Mouse (Mus musculus) heart, postnatal 10 days (tissue): ENCODE measurements around the gene Tfcp2. TPM values are rescaled to one million over a fixed set of nuclear protein-coding genes. Genes with fewer than 3 reads are reported as not detected.
A peak's percentile ranks its signal among the peaks of the same experiment; 100 is the strongest.
"Not testable (repeated sequence)": the region's sequence is repeated elsewhere in the genome, so short reads cannot be mapped to it uniquely, and the experiment has no call there.

Experiments
- DNase-seq, 2 experiments: peaks; one replicate each; pipeline ENCODE4 v3.0.0; 2021
- intact Hi-C: fragments of 180-260 bp; cut with DNase I; formaldehyde crosslinking; loops from one replicate; pipeline ENCODE4 v1.15.1; 2025
- total RNA-seq, 2 experiments: library from RNA; stranded (reverse); gene quantifications; 2 replicates each; pipeline ENCODE4 v1.2.3; 2021

Tfcp2 gene
- total RNA-seq, 2 experiments from 2014 or later, result 13.3 to 15.0 TPM

DNA sequence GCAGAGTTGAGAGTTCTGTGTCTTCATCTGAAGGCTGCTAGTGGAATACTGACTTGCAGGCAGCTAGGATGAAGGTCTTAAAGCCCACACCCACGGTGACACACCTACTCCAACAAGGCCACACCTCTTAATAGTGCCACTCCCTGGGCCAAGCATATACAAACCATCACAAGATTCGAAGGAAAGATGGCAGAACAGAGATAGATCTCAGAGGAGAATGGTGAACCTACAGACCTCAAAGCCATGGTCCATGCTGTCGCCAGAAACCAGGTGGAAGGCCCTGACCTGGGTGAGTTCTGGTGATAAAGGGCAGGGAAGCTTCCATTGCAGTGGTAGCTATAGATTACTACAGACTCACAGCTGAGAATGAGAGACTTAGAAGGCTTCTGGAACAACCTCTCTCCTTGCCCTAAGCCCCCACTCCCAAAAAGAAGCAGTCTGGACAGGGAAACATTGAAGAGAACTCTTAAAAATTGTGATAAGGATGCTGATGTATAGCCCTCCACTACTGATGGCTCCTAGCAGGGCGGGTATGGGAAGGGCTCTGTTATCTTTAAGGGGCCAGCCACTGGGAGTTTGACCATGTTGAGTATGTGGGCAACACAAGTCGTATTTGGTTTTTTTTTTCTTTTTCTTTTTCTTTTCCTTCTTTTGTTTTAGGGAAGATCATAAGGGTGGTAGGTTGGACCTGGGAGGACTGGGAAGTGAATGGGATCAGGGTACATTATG lies 6.1 kb upstream of the Tfcp2 start:
- DNase-seq, result no peak
- intact Hi-C loops, result no loop called here

DNA sequence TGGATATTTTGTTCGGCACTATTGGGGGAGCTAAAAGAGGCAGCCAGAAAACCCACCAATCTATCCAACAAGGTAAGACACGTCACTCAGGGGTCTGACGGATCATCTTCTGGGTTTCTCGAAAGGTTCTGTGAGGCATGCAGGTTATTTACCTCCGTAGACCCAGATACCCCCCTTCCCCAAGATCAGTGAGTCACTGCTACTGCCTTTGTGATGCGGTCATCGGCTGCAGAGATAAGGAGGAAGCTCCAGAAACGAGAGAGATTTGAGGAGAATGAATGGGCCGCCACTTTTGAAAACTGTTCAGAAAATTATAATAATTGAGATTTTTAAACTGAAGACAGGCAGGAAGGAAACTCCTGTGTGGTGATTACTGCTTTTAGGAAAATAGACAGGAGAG lies 4.6 kb upstream of the Tfcp2 start:
- no peak for DNase-seq
- intact Hi-C loops, result no loop called here

DNA sequence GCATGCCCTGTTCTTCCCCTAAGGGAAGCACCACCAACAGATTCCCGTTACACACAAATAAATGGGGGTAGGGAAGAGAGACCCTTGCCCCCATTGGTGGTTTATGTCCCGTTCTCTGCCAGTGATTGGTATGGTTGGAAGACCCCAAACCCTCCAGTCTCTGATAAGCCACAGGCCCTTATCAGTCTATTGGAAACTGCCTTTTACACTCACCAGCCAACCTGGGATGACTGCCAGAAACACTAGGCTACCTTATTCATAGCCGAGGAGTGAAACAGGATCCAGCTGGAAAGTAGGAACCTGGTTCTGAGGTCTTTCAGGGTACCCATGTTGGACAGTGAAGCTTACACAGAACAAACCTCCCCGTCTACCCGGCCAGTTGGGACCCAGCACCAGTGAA lies 4.2 kb upstream of the Tfcp2 start:
- peak; percentile 52 to 66 for DNase-seq
- intact Hi-C loops, result no loop called here

DNA sequence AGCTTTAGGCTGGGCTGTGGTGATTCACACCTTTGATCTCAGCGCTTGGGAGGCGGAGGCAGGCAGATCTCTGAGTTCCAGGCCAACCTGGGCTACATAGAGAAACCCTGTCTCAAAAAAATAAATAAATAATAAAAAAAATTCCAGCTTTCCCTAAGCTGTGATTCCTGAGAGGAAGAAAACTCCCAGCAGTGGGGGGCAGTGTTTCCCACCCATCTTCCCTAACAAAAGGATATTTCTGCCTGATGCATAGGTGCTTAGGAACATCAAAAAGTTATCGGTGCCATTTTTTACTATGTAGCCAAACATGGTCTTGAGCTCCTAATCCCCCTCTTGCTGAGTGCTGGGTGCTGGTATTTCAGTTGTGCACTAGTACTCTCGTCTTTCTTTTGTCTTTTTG lies 1.5 kb downstream of the Tfcp2 start:
- intact Hi-C loops, result loop anchor here (1.0 kb wide), 1 partner anchor 63 kb away; no protein-coding TSS in a partner anchor

DNA sequence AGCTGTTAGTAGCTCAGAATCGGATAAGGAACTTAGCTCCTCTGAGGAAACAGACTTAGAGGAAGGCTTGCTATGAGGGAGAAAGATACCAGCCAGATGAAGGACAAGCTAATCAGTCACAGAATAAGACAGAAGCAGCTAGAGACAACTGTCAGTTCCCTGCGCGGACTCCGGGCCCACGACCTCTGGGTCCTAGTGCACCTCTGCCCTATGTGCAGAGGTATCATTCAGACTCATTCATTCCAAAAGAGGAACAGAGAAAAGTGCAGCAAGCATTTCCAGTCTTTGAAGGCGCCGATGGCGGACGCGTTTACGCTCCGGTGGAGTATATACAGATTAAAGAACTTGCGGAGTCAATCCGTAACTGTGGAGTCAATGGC lies 8.2 kb downstream of the Tfcp2 start:
- intact Hi-C loops, result not testable (repeated sequence)

More for the DNA sequence above, 1.5 kb downstream of the Tfcp2 start:
- DNase-seq, result peak in 1 of 2 experiments; percentile 30

DNA sequence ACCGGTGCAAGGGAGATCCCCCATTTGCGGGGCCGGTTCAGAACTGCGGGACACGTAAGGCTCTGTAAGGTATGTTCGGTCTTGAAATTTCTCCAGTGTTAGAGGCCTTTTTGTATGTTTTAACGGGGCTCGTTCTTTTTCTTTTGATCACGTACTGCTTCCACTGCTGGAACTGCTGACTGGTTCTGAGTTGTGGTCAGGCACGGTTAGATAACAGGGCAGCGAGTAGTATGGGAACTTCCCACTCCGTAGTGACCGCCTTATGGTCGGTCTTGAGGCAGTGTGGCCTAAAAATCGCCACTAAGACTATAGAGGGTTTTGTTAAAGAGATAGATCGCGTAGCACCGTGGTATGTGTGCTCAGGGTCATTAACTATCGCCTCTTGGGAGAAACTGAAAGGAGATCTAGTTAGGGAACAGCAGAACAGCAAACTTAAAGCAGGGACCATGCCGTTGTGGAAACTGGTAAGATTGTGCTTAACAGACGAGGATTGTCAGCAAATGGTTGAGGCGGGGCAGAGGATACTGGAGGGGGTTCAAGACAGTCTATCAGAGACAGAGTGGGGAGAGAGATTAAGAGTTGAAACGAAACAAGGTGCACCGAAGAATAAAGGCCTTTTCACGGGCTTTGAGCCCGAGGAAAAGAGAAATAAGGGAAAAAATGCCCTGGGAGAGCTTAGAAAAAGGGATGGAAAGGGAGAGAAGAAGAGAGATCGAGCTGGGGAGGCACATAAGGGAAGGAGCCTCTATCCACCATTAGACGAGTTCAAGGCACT lies 8.7 kb downstream of the Tfcp2 start:
- intact Hi-C loops, DNase-seq: not testable (repeated sequence)

More for the DNA sequence above, 8.2 kb downstream of the Tfcp2 start:
- not testable (repeated sequence) for DNase-seq

DNA sequence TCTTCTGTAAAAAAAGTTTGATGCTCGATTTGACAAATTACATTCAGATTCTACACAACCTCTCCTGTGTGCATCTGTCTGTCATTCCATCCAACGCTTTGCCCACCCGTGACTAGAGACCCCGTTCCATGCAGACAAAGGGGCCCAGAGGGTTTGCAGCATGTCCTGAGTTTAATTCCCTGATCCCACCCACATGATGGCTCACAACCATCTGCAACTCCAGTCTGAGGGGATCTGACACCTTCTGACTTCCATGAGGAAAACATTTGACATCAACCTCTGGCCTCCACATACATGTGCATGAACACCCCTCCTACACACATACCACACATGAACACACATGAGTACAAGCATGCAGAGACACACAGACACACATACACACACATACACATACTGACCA lies 10.4 kb downstream of the Tfcp2 start:
- intact Hi-C loops, result no loop called here
- DNase-seq, result no peak

DNA sequence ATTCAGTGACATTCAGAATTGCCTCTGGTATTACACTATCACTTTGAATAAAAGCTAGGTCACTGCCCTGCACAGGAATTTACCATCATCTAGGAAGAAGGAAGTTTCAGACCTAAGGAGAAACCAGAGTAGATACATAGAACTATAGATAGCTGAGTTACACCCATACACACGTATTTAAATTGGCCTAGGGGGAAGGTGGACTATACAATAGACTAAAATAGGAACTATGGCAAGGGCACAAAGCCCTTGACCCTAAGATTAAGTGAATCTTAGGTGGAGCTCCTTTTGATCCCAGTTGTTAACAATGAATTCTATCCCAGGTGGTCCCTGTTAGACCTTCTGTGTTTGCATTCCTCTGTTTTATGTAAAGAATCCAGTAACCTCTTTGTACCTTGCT lies 10.8 kb downstream of the Tfcp2 start:
- DNase-seq, intact Hi-C loops: not testable (repeated sequence)

DNA sequence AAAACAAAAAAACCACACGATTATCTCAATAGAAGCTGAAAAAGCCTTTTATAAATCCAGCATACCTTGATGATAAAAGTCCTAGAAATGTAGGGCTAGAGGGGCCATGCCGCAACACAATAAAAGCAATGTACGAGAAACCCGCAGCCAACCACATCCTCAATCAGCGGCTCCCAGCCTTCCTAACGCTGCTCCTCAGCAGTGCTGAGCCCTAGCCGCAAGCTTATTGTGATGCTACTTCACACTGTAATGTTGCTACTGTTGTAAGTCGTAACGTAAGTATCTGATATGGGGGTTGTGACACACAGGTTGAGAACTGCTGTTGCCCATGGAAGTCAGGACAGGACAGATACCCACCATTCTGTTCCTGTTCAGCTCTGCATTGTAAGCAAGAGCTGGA lies 12.4 kb downstream of the Tfcp2 start:
- intact Hi-C loops, result loop anchor here (2.0 kb wide), 1 partner anchor 143 kb away; no protein-coding TSS in a partner anchor

DNA sequence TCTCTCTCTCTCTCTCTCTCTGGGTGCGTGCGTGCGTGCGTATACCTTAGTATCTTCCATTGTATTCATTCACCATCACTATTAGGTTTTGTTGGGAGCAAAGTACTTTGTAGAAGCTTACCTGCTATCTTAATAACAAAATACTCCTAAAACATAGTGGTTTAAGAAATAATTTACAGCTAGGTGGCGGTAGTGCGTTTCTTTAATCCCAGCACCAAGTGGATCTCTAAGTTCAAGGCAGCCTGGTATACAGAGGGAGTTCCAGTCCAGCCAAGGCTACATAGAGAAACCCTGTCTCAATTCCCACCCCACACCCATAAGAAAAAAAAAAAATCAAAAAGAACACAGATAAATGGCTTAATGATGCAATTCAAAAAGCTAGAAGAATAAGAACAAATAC lies 13.9 kb downstream of the Tfcp2 start:
- intact Hi-C loops, result loop anchor here (1.0 to 2.0 kb wide), 2 partner anchors 75 to 145 kb away; no protein-coding TSS in a partner anchor
- peak; percentile 45 to 55 for DNase-seq

More for the DNA sequence above, 12.4 kb downstream of the Tfcp2 start:
- DNase-seq, result no peak

DNA sequence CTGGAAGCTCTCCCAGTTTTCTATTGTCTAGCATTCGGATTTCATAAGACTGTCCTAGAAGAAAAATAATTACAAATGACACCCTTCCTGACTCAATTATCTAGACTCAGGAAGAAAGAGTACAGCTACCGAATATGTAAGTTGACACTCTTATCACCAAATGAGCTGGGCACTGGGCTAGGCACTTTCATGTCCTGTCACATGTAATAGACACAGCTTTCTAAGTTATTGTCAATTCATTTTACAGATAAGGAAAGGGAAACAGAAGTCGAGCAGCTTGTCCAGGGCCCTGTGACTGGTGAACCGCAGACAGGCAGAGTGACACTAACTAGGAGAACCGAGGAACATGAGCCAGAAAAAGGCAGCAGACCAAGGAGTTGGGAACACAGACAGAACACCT lies 23.9 kb downstream of the Tfcp2 start:
- intact Hi-C loops, result no loop called here
- DNase-seq, result no peak

DNA sequence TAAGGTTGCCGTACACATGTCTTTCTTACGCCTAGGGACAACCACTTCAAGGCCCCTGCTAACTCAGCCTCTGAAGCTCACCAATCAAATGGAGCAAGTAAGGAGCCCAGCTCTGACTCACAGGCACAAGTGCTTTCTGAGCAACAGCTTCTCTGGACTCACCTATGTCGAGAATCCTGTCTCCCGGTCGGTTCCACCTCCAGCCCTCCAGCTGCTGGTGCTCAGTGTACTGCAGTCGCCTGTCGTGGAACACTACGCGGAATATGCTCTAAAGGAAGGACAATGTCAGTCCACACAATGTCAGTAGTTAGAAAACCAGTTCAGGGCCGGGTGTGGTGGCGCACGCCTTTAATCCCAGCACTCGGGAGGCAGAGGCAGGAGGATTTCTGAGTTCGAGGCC lies 26.4 kb downstream of the Tfcp2 start:
- intact Hi-C loops, result no loop called here
- no peak for DNase-seq

DNA sequence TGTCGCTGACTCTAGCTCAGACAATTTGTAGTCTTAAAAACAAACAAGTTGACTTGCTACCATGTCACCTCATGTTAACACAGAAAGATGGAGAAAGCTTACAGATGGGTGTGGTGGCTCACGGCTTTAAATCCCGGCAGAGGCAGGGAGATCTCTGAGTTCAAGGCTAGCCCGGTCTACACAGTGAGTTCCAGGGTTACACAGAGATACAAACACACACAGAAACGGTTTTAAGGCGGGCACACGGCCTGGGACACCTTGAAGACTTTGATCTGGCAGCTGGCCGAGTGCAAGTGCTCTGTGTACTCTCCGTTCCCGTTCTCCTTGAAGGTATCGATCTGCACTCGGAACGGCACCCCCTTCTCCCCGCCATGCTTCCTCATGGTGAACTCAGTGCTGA lies 31.5 kb downstream of the Tfcp2 start:
- intact Hi-C loops, result no loop called here
- no peak for DNase-seq

DNA sequence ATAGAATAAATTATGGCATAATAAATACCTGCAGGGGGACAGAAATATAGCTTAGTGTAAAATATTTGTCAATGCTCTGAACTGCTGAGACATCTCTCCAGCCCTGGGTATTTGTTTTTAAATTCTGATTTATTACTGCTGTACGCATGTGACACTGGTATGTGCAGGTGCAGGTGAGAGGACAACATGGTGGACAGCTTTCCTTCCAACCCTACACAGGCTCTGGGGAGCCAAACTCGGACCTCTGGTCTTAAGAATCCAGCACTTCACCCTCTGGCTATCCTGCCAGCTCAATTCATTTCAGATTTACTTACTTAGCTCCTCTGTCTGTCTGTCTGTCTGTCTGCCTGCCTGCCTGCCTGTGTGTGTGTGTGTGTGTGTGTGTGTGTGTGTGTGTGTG lies 36.7 kb downstream of the Tfcp2 start:
- intact Hi-C loops, result no loop called here
- no peak for DNase-seq

DNA sequence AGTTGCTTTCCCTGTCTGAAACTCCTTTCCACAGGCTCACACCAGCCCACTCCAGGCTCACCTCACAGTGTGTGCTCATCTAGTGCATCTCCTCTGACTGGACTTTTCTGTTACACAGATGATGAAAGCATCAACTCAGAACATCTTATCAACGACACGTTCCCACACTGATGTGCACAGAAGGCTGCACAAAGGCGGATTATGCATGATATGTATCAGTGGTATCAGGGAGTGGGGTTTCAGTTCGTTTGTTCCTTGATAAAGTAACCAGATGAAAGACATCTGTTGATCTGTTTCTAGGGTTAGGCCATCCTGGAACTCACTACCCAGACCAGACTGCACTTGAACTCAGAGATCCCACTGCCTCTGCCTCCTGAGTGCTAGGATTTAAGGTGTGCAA lies 38.4 kb downstream of the Tfcp2 start:
- intact Hi-C loops, result no loop called here
- DNase-seq, result no peak

DNA sequence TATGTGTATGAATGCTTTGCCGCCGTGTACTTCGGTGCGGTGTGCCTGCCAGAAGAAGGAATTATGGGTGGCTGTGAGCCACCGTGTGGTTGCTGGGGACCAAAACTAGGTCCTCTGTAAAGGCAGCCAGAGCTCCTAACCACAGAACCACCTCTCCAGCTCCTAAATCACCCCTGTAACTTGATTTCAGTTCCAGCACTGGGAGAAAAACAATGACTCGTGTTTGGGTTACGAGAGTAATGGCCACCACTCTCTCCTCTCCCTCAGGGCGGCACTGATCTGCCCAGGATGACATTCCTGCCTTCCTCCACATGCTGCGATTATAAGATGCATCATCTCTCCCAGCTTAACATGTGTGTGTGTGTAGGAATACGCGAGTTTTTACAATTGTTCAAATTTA lies 41.7 kb downstream of the Tfcp2 start:
- DNase-seq, result no peak
- intact Hi-C loops, result no loop called here

DNA sequence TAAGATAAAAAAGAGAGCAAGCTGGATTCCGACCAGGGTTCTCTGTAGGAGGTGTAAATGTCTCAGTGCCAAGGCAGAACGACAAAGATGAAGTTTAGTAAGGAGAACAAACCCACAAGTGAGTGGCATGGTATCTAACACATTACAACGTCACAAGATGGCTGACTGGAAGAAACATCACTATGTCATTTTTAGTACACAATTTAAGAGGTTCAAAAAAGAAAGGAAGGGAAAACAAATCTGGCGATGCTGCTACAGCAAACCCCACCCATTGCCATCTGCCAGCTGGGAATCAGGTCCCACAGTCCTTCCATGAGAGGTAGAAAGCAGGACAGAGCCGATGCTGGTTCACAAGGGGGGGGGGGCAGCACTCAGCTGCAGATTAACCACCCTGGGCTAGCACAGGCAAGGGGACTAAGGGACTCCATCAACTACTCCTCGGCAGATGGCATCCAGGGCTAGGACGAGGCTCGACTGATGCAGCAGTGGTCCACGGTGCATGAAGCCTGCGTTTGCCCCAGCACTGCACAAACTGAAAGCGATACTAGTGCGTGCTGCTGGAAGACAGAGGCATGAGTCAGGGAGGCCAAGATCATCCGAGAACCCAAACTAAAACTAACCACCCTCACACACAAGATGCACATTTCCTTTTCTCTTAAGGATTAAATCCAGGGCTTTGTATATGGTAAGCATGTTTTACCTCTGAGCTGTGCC lies 43.2 kb downstream of the Tfcp2 start:
- intact Hi-C loops, result no loop called here
- DNase-seq, result no peak

DNA sequence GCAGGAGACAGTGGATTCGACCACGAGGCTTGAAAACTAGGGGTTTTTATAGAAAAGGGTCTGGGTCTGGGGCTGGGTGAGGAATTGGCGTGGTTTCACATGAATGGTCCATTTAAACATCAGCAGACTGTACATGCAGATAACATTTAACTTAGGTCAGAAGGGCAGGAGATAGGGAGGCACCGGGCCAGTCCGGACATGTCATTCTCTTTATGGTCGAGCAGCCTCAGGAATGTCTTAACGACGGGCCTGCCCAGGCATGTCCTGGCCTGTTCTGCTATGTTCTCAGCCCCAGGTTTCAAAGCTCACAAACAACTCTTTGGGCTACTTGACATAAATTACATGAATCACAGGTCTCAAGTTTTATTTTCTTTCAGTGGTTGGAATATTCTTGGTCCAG lies 52.3 kb downstream of the Tfcp2 start:
- intact Hi-C loops, result not testable (repeated sequence)

DNA sequence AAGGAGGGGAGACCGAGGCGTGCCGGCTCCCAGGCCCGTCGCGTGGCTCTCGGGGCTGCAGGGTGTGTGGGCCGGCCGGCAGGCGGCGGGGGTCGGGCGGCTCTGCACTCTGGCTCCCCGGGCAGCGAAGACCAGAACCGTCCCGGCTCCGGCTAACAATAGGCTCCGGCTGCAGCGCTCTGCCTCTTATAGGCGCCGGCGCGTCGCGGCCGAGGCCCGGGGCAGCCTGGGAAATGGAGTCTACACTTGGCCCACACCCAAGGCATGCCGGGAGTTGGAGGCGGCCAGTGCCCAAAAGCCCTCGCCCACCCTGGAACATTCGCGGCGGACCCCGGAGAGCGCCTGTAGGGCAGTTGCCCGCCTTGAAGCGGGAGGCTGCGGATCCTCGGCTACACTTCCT lies 56.7 kb downstream of the Tfcp2 start, which contains the start of gene Csrnp2:
TSS of gene Csrnp2 (minus strand) at position 387 of the 400 bp plus-strand sequence.
- intact Hi-C loops, result no loop called here
- peak; percentile 94 to 95 for DNase-seq

More for the DNA sequence above, 52.3 kb downstream of the Tfcp2 start:
- DNase-seq, result not testable (repeated sequence)

DNA sequence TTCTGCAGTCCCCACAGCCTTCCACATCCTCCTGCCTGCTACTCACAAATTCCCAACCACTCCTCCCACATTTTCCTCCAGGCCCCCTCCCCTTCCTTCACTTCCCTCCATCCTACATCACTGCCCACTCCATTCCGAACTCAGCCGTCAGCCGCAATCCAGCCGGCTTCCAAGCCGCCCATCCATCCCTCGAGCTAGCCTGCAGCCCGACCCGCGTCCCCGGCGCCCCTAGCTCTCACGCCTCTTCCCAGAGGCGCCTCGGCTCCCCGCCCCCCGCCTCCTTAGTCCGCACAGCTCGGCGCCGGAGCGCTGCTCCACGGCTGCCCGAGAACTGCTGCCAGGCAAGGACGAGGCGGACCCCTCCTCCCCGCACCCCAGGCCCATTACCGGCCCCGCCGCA lies 57.2 kb downstream of the Tfcp2 start:
- DNase-seq, result peak in 1 of 2 experiments; percentile 60
- intact Hi-C loops, result loop anchor here (1.0 kb wide), 1 partner anchor 25 kb away; the partner anchor contains the start of gene Letmd1

DNA sequence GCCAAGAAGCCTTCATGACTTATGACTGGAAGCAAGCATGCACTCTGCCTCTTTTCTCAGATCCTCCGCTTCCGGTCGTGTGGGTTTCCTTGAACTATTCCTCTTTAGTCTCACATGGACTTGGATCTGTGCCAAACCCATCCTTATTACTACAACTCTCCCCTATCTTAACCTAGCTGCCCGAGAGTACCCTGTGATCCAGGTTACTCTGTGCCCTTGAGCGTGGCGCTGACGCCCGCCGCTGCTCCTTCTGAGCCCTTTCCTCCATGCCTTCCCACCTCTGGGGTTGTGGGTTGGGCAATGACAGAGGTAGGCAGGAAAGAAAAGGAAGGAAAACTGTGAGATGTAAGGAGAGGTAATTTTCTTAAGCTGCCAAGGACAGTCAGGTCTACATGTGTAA lies 59.8 kb downstream of the Tfcp2 start:
- DNase-seq, result no peak

More for the DNA sequence above, 59.8 kb downstream of the Tfcp2 start:
- intact Hi-C loops, result no loop called here
